Mouse (Mus musculus): ENCODE data around the gene Kcnab2. TPM values are rescaled to one million over a fixed set of nuclear protein-coding genes. Genes with fewer than 3 reads are reported as not detected.

Gene Kcnab2
- polyA plus RNA-seq (2012; ENCODE audit: insufficient read depth, insufficient read length, low replicate concordance, missing spikeins): not detected in 2 replicates

GRCm38 (mm10) chr4:152477466-152478223 is at the start of gene Kcnab2:
Gene Kcnab2, minus strand, starts transcription at chr4:152477871.
- H3K4me1 ChIP-seq (ENCODE audit: control insufficient read depth, insufficient read depth, low read length): peaks cover 48% of the 10 kb centered on the region
- peak within 1 kb of the TSS; percentile 97 for H3K27ac ChIP-seq (ENCODE audit: insufficient read depth, low read depth, low read length)
- peak within 1 kb of the TSS; percentile 79 for H3K4me3 ChIP-seq (ENCODE audit: insufficient read depth, low read depth, low read length)
- WGBS: under 1% methylated on average over 63 of the region's 63 CpGs
- no peak for TF ChIP-seq CTCF (IDR thresholded peaks at IDR 0.05; ENCODE audit: insufficient read depth, low read depth, low read length)
- peak; percentile 51 for TF ChIP-seq POLR2A (IDR thresholded peaks at IDR 0.05; ENCODE audit: insufficient read depth, low read depth, low read length)

GRCm38 (mm10) chr4:152520083-152520482 is 42.4 kb upstream of the Kcnab2 start:
- H3K4me1 ChIP-seq (ENCODE audit: control insufficient read depth, insufficient read depth, low read length): peaks cover 7% of the 10 kb centered on the region; the same call in 1 of the 2 replicates
- TF ChIP-seq POLR2A (IDR thresholded peaks at IDR 0.05; ENCODE audit: insufficient read depth, low read depth, low read length): no peak
- peak; percentile 41; the same call in 1 of the 2 replicates for TF ChIP-seq CTCF (IDR thresholded peaks at IDR 0.05; ENCODE audit: insufficient read depth, low read depth, low read length)
- 41% methylated on average over 6 of the region's 6 CpGs for WGBS
- H3K27ac ChIP-seq (ENCODE audit: insufficient read depth, low read depth, low read length): no peak overlapping the region
- no peak overlapping the region for H3K4me3 ChIP-seq (ENCODE audit: insufficient read depth, low read depth, low read length)

- TF ChIP-seq POLR2A (IDR thresholded peaks at IDR 0.05; ENCODE audit: insufficient read depth, low read depth, low read length) (no peak), CTCF (IDR thresholded peaks at IDR 0.05; ENCODE audit: insufficient read depth, low read depth, low read length) (no peak)
- 88% methylated on average over 10 of the region's 10 CpGs for WGBS
- H3K27ac ChIP-seq (ENCODE audit: insufficient read depth, low read depth, low read length): no peak overlapping the region
These were observed 41.4 kb upstream of the Kcnab2 start for GRCm38 (mm10) chr4:152519106-152519505.

GRCm38 (mm10) chr4:152514884-152515283 is 37.2 kb upstream of the Kcnab2 start:
- Histone ChIP-seq H3K27ac (ENCODE audit: insufficient read depth, low read depth, low read length) (no peak overlapping the region), H3K4me1 (ENCODE audit: control insufficient read depth, insufficient read depth, low read length) (peaks cover 25% of the 10 kb centered on the region), H3K4me3 (ENCODE audit: insufficient read depth, low read depth, low read length) (no peak overlapping the region)
- TF ChIP-seq CTCF (IDR thresholded peaks at IDR 0.05; ENCODE audit: insufficient read depth, low read depth, low read length) (no peak), POLR2A (IDR thresholded peaks at IDR 0.05; ENCODE audit: insufficient read depth, low read depth, low read length) (no peak)
- 85% methylated on average over 7 of the region's 7 CpGs for WGBS

More at GRCm38 (mm10) chr4:152519106-152519505, 41.4 kb upstream of the Kcnab2 start:
- Histone ChIP-seq H3K4me1 (ENCODE audit: control insufficient read depth, insufficient read depth, low read length) (peaks cover 7% of the 10 kb centered on the region), H3K4me3 (ENCODE audit: insufficient read depth, low read depth, low read length) (no peak overlapping the region)

GRCm38 (mm10) chr4:152512221-152512925 is 34.7 kb upstream of the Kcnab2 start:
- H3K4me3 ChIP-seq (ENCODE audit: insufficient read depth, low read depth, low read length): no peak overlapping the region
- TF ChIP-seq POLR2A (IDR thresholded peaks at IDR 0.05; ENCODE audit: insufficient read depth, low read depth, low read length) (no peak), CTCF (IDR thresholded peaks at IDR 0.05; ENCODE audit: insufficient read depth, low read depth, low read length) (no peak)
- 32% methylated on average over 18 of the region's 18 CpGs for WGBS
- peaks cover 25% of the 10 kb centered on the region for H3K4me1 ChIP-seq (ENCODE audit: control insufficient read depth, insufficient read depth, low read length)
- no peak overlapping the region for H3K27ac ChIP-seq (ENCODE audit: insufficient read depth, low read depth, low read length)

- no peak for TF ChIP-seq POLR2A (IDR thresholded peaks at IDR 0.05; ENCODE audit: insufficient read depth, low read depth, low read length)
- TF ChIP-seq CTCF (IDR thresholded peaks at IDR 0.05; ENCODE audit: insufficient read depth, low read depth, low read length): no peak
- Histone ChIP-seq H3K4me3 (ENCODE audit: insufficient read depth, low read depth, low read length) (no peak overlapping the region), H3K4me1 (ENCODE audit: control insufficient read depth, insufficient read depth, low read length) (peaks cover 37% of the 10 kb centered on the region), H3K27ac (ENCODE audit: insufficient read depth, low read depth, low read length) (no peak overlapping the region)
- WGBS: 27% methylated on average over 20 of the region's 20 CpGs
These were observed 16.7 kb upstream of the Kcnab2 start for GRCm38 (mm10) chr4:152494360-152494879.

GRCm38 (mm10) chr4:152491250-152491899 is 13.7 kb upstream of the Kcnab2 start:
- Histone ChIP-seq H3K4me3 (ENCODE audit: insufficient read depth, low read depth, low read length) (no peak overlapping the region), H3K4me1 (ENCODE audit: control insufficient read depth, insufficient read depth, low read length) (peaks cover 31% of the 10 kb centered on the region), H3K27ac (ENCODE audit: insufficient read depth, low read depth, low read length) (no peak overlapping the region)
- WGBS: 41% methylated on average over 15 of the region's 15 CpGs
- TF ChIP-seq POLR2A (IDR thresholded peaks at IDR 0.05; ENCODE audit: insufficient read depth, low read depth, low read length): no peak
- peak; percentile 87 for TF ChIP-seq CTCF (IDR thresholded peaks at IDR 0.05; ENCODE audit: insufficient read depth, low read depth, low read length)

- 82% methylated on average over 14 of the region's 14 CpGs for WGBS
- Histone ChIP-seq H3K27ac (ENCODE audit: insufficient read depth, low read depth, low read length) (no peak overlapping the region), H3K4me3 (ENCODE audit: insufficient read depth, low read depth, low read length) (no peak overlapping the region), H3K4me1 (ENCODE audit: control insufficient read depth, insufficient read depth, low read length) (peaks cover 24% of the 10 kb centered on the region)
- TF ChIP-seq POLR2A (IDR thresholded peaks at IDR 0.05; ENCODE audit: insufficient read depth, low read depth, low read length) (no peak), CTCF (IDR thresholded peaks at IDR 0.05; ENCODE audit: insufficient read depth, low read depth, low read length) (no peak)
These were observed 12.6 kb upstream of the Kcnab2 start for GRCm38 (mm10) chr4:152490311-152490710.
